Mouse (Mus musculus) stomach, embryonic 15.5 days (tissue): ENCODE results near the gene Cd244a. TPM values are rescaled to one million over a fixed set of nuclear protein-coding genes. Genes with fewer than 3 reads are reported as not detected.

Experiments
- ATAC-seq: fragments of 200-750 bp; cut with Nextera tagmentation; 2 replicates; pipeline ENCODE4 v1.8.0; 2017; ENCODE audit warnings: low read depth, moderate number of reproducible peaks, moderate TSS enrichment; ENCODE audit not compliant: insufficient read depth, low FRiP score
- H3K27ac ChIP-seq: fragments of 300-500 bp; sonication (generic); 2 replicates; pipeline ENCODE4 v1.5.1; 2015; ENCODE audit warnings: mild to moderate bottlenecking, inconsistent platforms
- H3K27me3 ChIP-seq: fragments of 300-500 bp; sonication (generic); replicated peaks from 2 replicates; pipeline ENCODE4 v1.6.1; 2015; ENCODE audit warnings: inconsistent platforms
- H3K36me3 ChIP-seq: fragments of 300-500 bp; sonication (generic); 2 replicates; pipeline ENCODE4 v1.6.1; 2015; ENCODE audit warnings: inconsistent platforms
- H3K4me1 ChIP-seq: fragments of 300-500 bp; sonication (generic); 2 replicates; pipeline ENCODE4 v1.6.1; 2015; ENCODE audit warnings: inconsistent platforms
- H3K4me2 ChIP-seq: fragments of 300-500 bp; sonication (generic); 2 replicates; pipeline ENCODE4 v1.6.1; 2015; ENCODE audit warnings: mild to moderate bottlenecking, inconsistent platforms
- H3K4me3 ChIP-seq: fragments of 300-500 bp; sonication (generic); replicated peaks from 2 replicates; pipeline ENCODE4 v1.5.1; 2015; ENCODE audit warnings: inconsistent platforms
- H3K9ac ChIP-seq: fragments of 300-500 bp; sonication (generic); 2 replicates; pipeline ENCODE4 v1.6.1; 2015; ENCODE audit warnings: inconsistent platforms
- H3K9me3 ChIP-seq: fragments of 300-500 bp; sonication (generic); 2 replicates; pipeline ENCODE4 v1.6.1; 2016; ENCODE audit warnings: inconsistent platforms
- WGBS: fragments of 180-500 bp; shearing (Covaris S2); methylation state at CpG from one replicate; pipeline ENCODE4 v1.1.7; 2015; 5-methylcytosine and 5-hydroxymethylcytosine counted together
- polyA plus RNA-seq: library from polyadenylated mRNA; unstranded; fragments of >200 nt; fragmentation: Nextera tagmentation; extraction: Ambion mirVana; gene quantifications from 2 replicates; pipeline ENCODE4 v1.2.1, GENCODE M21; 2015

The Cd244a gene
- polyA plus RNA-seq, 1 experiment from 2014 or later = 0.50 TPM

GRCm38 (mm10) chr1:171630041-171630440 is 71.0 kb downstream of the Cd244a start:
- WGBS = 61% methylated on average over 7 of the region's 7 CpGs
- ATAC-seq = no peak
- Histone ChIP-seq H3K9me3 (no peaks in the 10 kb centered on the region), H3K4me3 (no peak overlapping the region), H3K27me3 (no peaks in the 10 kb centered on the region), H3K36me3 (no peaks in the 10 kb centered on the region), H3K4me2 (no peak overlapping the region), H3K4me1 (no peaks in the 10 kb centered on the region), H3K27ac (no peak overlapping the region), H3K9ac (no peak overlapping the region)

GRCm38 (mm10) chr1:171630912-171631311 is 71.9 kb downstream of the Cd244a start:
- Histone ChIP-seq H3K9me3 (no peaks in the 10 kb centered on the region), H3K27ac (no peak overlapping the region), H3K36me3 (no peaks in the 10 kb centered on the region), H3K27me3 (no peaks in the 10 kb centered on the region), H3K4me2 (no peak overlapping the region), H3K9ac (no peak overlapping the region), H3K4me3 (no peak overlapping the region), H3K4me1 (no peaks in the 10 kb centered on the region)
- WGBS = 67% methylated on average over 4 of the region's 4 CpGs
- no peak for ATAC-seq

- ATAC-seq = no peak
- H3K27ac ChIP-seq = no peak overlapping the region
Observed at GRCm38 (mm10) chr1:171631447-171631846, 72.5 kb downstream of the Cd244a start.

GRCm38 (mm10) chr1:171635696-171636095 is 76.7 kb downstream of the Cd244a start:
- 49% methylated on average over 6 of the region's 6 CpGs for WGBS

More at GRCm38 (mm10) chr1:171631447-171631846, 72.5 kb downstream of the Cd244a start:
- no peaks in the 10 kb centered on the region for H3K27me3 ChIP-seq
- 59% methylated on average over 2 of the region's 2 CpGs for WGBS
- no peak overlapping the region for H3K9ac ChIP-seq
- no peaks in the 10 kb centered on the region for H3K4me1 ChIP-seq
- H3K9me3 ChIP-seq = no peaks in the 10 kb centered on the region
- H3K4me2 ChIP-seq = no peak overlapping the region
- H3K4me3 ChIP-seq = no peak overlapping the region
- H3K36me3 ChIP-seq = no peaks in the 10 kb centered on the region

GRCm38 (mm10) chr1:171637101-171637500 is 78.1 kb downstream of the Cd244a start:
- H3K4me3 ChIP-seq = no peak overlapping the region
- H3K9me3 ChIP-seq = no peaks in the 10 kb centered on the region
- no peak overlapping the region for H3K9ac ChIP-seq
- no peaks in the 10 kb centered on the region for H3K4me1 ChIP-seq
- WGBS = 80% methylated on average over 8 of the region's 8 CpGs
- H3K4me2 ChIP-seq = no peak overlapping the region
- no peaks in the 10 kb centered on the region for H3K36me3 ChIP-seq
- H3K27me3 ChIP-seq = no peaks in the 10 kb centered on the region
- no peak for ATAC-seq
- no peak overlapping the region for H3K27ac ChIP-seq

More at GRCm38 (mm10) chr1:171635696-171636095, 76.7 kb downstream of the Cd244a start:
- no peak overlapping the region for H3K4me3 ChIP-seq
- no peak overlapping the region for H3K9ac ChIP-seq
- no peaks in the 10 kb centered on the region for H3K27me3 ChIP-seq
- no peak for ATAC-seq
- no peak overlapping the region for H3K27ac ChIP-seq
- no peaks in the 10 kb centered on the region for H3K9me3 ChIP-seq
- no peaks in the 10 kb centered on the region for H3K36me3 ChIP-seq
- H3K4me1 ChIP-seq = no peaks in the 10 kb centered on the region
- no peak overlapping the region for H3K4me2 ChIP-seq

GRCm38 (mm10) chr1:171638686-171639085 is 79.7 kb downstream of the Cd244a start:
- Histone ChIP-seq H3K9ac (no peak overlapping the region), H3K4me3 (no peak overlapping the region), H3K9me3 (no peaks in the 10 kb centered on the region), H3K36me3 (no peaks in the 10 kb centered on the region), H3K27ac (no peak overlapping the region), H3K4me1 (no peaks in the 10 kb centered on the region), H3K4me2 (no peak overlapping the region), H3K27me3 (no peaks in the 10 kb centered on the region)
- no peak for ATAC-seq
- WGBS = 68% methylated on average over 2 of the region's 2 CpGs

GRCm38 (mm10) chr1:171640796-171641195 is 81.8 kb downstream of the Cd244a start:
- H3K36me3 ChIP-seq = no peaks in the 10 kb centered on the region
- H3K9ac ChIP-seq = no peak overlapping the region
- no peak for ATAC-seq
- WGBS = 91% methylated on average over 6 of the region's 6 CpGs
- H3K4me1 ChIP-seq = no peaks in the 10 kb centered on the region
- no peak overlapping the region for H3K4me2 ChIP-seq
- no peaks in the 10 kb centered on the region for H3K9me3 ChIP-seq
- H3K4me3 ChIP-seq = no peak overlapping the region
- H3K27me3 ChIP-seq = no peaks in the 10 kb centered on the region
- H3K27ac ChIP-seq = no peak overlapping the region

- Histone ChIP-seq H3K27me3 (no peaks in the 10 kb centered on the region), H3K4me2 (no peak overlapping the region), H3K9me3 (no peaks in the 10 kb centered on the region), H3K36me3 (no peaks in the 10 kb centered on the region), H3K27ac (no peak overlapping the region), H3K4me1 (no peaks in the 10 kb centered on the region), H3K9ac (no peak overlapping the region), H3K4me3 (no peak overlapping the region)
- ATAC-seq = no peak
- 70% methylated on average over 7 of the region's 7 CpGs for WGBS
Observed at GRCm38 (mm10) chr1:171643612-171644011, 84.6 kb downstream of the Cd244a start.

GRCm38 (mm10) chr1:171646429-171646940 is 87.5 kb downstream of the Cd244a start:
- Histone ChIP-seq H3K36me3 (no peaks in the 10 kb centered on the region), H3K4me1 (no peaks in the 10 kb centered on the region), H3K27me3 (no peaks in the 10 kb centered on the region), H3K4me3 (no peak overlapping the region), H3K9me3 (no peaks in the 10 kb centered on the region), H3K4me2 (no peak overlapping the region), H3K27ac (no peak overlapping the region), H3K9ac (no peak overlapping the region)
- no peak for ATAC-seq
- WGBS = 60% methylated on average over 5 of the region's 5 CpGs

- H3K9ac ChIP-seq = no peak overlapping the region
- no peak for ATAC-seq
- H3K36me3 ChIP-seq = no peaks in the 10 kb centered on the region
- H3K4me1 ChIP-seq = no peaks in the 10 kb centered on the region
- 85% methylated on average over 5 of the region's 5 CpGs for WGBS
- H3K27ac ChIP-seq = no peak overlapping the region
- no peak overlapping the region for H3K4me2 ChIP-seq
- H3K4me3 ChIP-seq = no peak overlapping the region
- H3K9me3 ChIP-seq = no peaks in the 10 kb centered on the region
- H3K27me3 ChIP-seq = no peaks in the 10 kb centered on the region
Observed at GRCm38 (mm10) chr1:171647716-171648115, 88.7 kb downstream of the Cd244a start.

GRCm38 (mm10) chr1:171648840-171649239 is 89.8 kb downstream of the Cd244a start:
- no peaks in the 10 kb centered on the region for H3K27me3 ChIP-seq
- H3K9me3 ChIP-seq = no peaks in the 10 kb centered on the region
- WGBS = 64% methylated on average over 8 of the region's 8 CpGs
- no peak overlapping the region for H3K9ac ChIP-seq
- ATAC-seq = no peak
- no peak overlapping the region for H3K4me2 ChIP-seq
- H3K4me1 ChIP-seq = no peaks in the 10 kb centered on the region
- no peak overlapping the region for H3K27ac ChIP-seq
- H3K36me3 ChIP-seq = no peaks in the 10 kb centered on the region
- H3K4me3 ChIP-seq = no peak overlapping the region

GRCm38 (mm10) chr1:171652734-171653133 is 93.7 kb downstream of the Cd244a start, which contains the start of gene Slamf7:
Gene Slamf7, minus strand, starts transcription at chr1:171653035.
- ATAC-seq = no peak
- Histone ChIP-seq H3K27me3 (no peaks in the 10 kb centered on the region), H3K27ac (no peak within 1 kb of the TSS), H3K9me3 (no peaks in the 10 kb centered on the region), H3K4me3 (no peak within 1 kb of the TSS), H3K4me2 (no peak within 1 kb of the TSS), H3K36me3 (no peaks in the 10 kb centered on the region), H3K4me1 (no peaks in the 10 kb centered on the region), H3K9ac (no peak within 1 kb of the TSS)
- WGBS = 86% methylated on average over 5 of the region's 5 CpGs

- ATAC-seq = no peak
- H3K4me1 ChIP-seq = no peaks in the 10 kb centered on the region
- no peak overlapping the region for H3K4me2 ChIP-seq
- H3K9ac ChIP-seq = no peak overlapping the region
- 65% methylated on average over 5 of the region's 5 CpGs for WGBS
- no peak overlapping the region for H3K27ac ChIP-seq
- H3K9me3 ChIP-seq = no peaks in the 10 kb centered on the region
- no peaks in the 10 kb centered on the region for H3K36me3 ChIP-seq
- H3K4me3 ChIP-seq = no peak overlapping the region
- H3K27me3 ChIP-seq = no peaks in the 10 kb centered on the region
Observed at GRCm38 (mm10) chr1:171658561-171658991, 99.6 kb downstream of the Cd244a start.
